Mouse (Mus musculus): Measurements from ENCODE around the gene Gm20219. TPM values are rescaled to one million over a fixed set of nuclear protein-coding genes. Genes with fewer than 3 reads are reported as not detected.

Gm20219 gene
- polyA plus RNA-seq, 1 experiment from 2014 or later, result 1.6 TPM

DNA sequence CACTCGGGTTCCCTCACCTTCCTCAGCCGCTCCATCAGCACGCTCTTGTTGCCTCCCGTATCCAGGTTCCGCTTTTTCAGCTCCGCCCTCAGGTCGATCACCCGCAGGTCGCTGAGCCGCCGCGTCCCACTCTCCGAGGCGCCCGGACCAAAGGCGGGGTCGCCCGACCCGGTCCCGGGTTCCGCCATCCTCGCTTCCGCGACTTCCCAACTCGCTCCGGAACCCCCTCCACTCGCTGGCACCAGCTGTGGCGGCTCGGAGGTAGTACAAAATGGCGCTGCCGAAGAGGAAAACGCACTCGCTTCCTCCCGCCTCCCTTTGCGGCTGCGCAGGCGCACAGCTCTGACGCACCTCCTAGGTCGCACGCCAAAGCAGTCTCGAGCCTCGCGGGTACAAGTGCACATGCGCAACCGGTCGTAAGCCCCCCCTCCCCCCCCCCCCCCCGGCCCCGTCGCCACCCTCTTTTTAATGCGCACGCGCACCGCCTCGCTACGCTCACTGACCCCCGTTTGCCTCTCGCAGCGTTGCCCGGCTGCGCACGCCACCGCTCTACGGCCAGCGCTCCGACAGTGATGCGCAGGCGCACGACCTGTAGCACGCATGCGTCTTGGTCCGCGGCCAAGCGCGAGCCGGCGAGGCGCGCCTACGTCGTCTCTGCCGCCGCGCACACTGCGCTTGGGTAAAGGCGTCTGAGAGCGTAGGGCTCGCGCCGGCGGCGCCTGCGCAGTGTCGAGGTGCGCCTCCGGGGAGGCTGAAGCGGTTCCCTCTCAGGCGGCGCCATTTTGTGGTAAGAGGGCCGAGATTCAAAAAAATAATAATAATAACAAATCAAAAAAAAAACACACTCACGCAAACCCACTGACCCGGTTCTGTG, 30.3 kb upstream of the Gm20219 start, which contains the start of the genes Safb2 and Safb:
TSS of gene Safb2 (minus strand) at position 329 of the 874 bp plus-strand sequence.
TSS of gene Safb (plus strand) at position 569 of the 874 bp plus-strand sequence.
- WGBS, result under 1% methylated on average over 82 of the region's 101 CpGs
- peak within 1 kb of the TSS; percentile 98 for H3K4me3 ChIP-seq (ENCODE audit: low read length)
- no peaks in the 10 kb centered on the region for H3K27me3 ChIP-seq (ENCODE audit: control insufficient read depth, insufficient read depth, low read length)
- peak within 1 kb of the TSS; percentile 90 for H3K4me2 ChIP-seq (replicated peaks; ENCODE audit: low read depth, low read length)
- H3K9ac ChIP-seq (ENCODE audit: low read depth, low read length), result peak within 1 kb of the TSS; percentile 93
- peaks cover 25% of the 10 kb centered on the region for H3K4me1 ChIP-seq (ENCODE audit: control insufficient read depth, insufficient read depth, low read length)
- H3K36me3 ChIP-seq (ENCODE audit: control insufficient read depth, insufficient read depth, low read length), result peaks cover 69% of the 10 kb centered on the region
- H3K27ac ChIP-seq (ENCODE audit: low read depth, low read length), result peak within 1 kb of the TSS; percentile 94
- H3K9me3 ChIP-seq (ENCODE audit: control insufficient read depth, low read length), result no peaks in the 10 kb centered on the region
- ATAC-seq (ENCODE audit: low FRiP score, low TSS enrichment), result peak; percentile 97

DNA sequence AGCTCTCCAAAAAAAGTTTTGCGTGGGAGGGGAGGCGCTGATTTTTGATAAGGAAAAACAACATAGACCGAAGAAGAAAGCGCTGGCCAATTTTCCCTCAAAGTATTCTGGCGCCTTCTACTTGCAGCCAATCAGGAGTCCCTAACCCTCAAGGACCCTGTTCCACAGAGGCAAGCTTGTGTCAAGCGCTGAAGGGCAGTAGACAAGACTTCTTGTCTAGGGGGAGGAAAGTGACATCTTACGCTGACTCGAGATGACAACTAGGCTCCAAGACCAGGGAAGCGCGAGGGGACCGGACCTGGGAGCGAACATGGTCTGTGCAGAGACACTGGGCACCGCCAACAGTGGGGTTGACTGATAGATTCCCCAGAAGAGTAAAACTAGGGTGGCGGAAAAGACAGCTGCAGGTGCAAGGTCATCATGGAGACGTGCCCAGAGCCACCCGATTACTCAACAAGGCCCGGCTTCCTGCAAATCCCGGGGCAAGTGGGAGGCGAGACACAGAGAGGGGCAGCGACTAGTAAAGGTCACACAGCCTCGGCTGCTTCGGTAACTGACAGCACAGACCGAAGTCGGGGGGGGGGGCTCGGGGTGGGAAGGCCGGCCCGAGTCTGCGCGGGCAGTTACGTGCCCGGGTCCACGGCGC, 29.5 kb upstream of the Gm20219 start:
- Histone ChIP-seq H3K4me3 (ENCODE audit: low read length) (peak overlapping the region; percentile 94), H3K4me1 (ENCODE audit: control insufficient read depth, insufficient read depth, low read length) (peaks cover 25% of the 10 kb centered on the region), H3K9ac (ENCODE audit: low read depth, low read length) (peak overlapping the region; percentile 89), H3K27me3 (ENCODE audit: control insufficient read depth, insufficient read depth, low read length) (no peaks in the 10 kb centered on the region), H3K36me3 (ENCODE audit: control insufficient read depth, insufficient read depth, low read length) (peaks cover 69% of the 10 kb centered on the region), H3K9me3 (ENCODE audit: control insufficient read depth, low read length) (no peaks in the 10 kb centered on the region), H3K27ac (ENCODE audit: low read depth, low read length) (peak overlapping the region; percentile 91), H3K4me2 (replicated peaks; ENCODE audit: low read depth, low read length) (peak overlapping the region; percentile 89)
- ATAC-seq (ENCODE audit: low FRiP score, low TSS enrichment), result no peak
- WGBS, result 2% methylated on average over 33 of the region's 33 CpGs

- peaks cover 25% of the 10 kb centered on the region for H3K4me1 ChIP-seq (ENCODE audit: control insufficient read depth, insufficient read depth, low read length)
- peak overlapping the region; percentile 94 for H3K4me3 ChIP-seq (ENCODE audit: low read length)
- H3K9me3 ChIP-seq (ENCODE audit: control insufficient read depth, low read length), result no peaks in the 10 kb centered on the region
- no peak overlapping the region for H3K27ac ChIP-seq (ENCODE audit: low read depth, low read length)
- H3K4me2 ChIP-seq (replicated peaks; ENCODE audit: low read depth, low read length), result peak overlapping the region; percentile 89
- ATAC-seq (ENCODE audit: low FRiP score, low TSS enrichment), result no peak
- 88% methylated on average over 1 of the region's 1 CpGs for WGBS
- H3K9ac ChIP-seq (ENCODE audit: low read depth, low read length), result peak overlapping the region; percentile 89
- H3K36me3 ChIP-seq (ENCODE audit: control insufficient read depth, insufficient read depth, low read length), result peaks cover 69% of the 10 kb centered on the region
- H3K27me3 ChIP-seq (ENCODE audit: control insufficient read depth, insufficient read depth, low read length), result no peaks in the 10 kb centered on the region
These were observed 28.9 kb upstream of the Gm20219 start for GRCm38 (mm10) chr17:56583071-56583470.

DNA sequence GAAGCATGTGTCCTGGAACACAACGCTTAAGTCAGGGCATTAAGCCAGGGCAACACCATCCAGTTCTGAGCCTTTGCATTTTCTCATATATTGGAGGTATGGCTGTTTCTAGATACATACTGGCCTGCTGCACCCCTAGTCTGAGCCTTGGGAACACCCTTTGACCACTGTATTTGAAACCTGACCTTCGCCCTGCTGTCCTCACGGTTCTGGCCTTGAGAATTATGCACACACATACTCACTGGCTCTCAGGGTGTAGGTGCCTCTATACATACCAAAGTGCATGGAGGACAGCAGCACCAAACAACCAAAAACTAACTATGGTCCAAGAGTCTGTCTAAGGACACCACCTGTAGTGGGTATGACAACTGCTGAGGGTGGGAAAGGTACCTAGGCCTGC, 18.8 kb upstream of the Gm20219 start:
- no peak overlapping the region for H3K4me3 ChIP-seq (ENCODE audit: low read length)
- H3K9ac ChIP-seq (ENCODE audit: low read depth, low read length), result no peak overlapping the region
- WGBS, result 95% methylated on average over 3 of the region's 3 CpGs
- no peak for ATAC-seq (ENCODE audit: low FRiP score, low TSS enrichment)
- no peaks in the 10 kb centered on the region for H3K27me3 ChIP-seq (ENCODE audit: control insufficient read depth, insufficient read depth, low read length)
- no peaks in the 10 kb centered on the region for H3K9me3 ChIP-seq (ENCODE audit: control insufficient read depth, low read length)
- peaks cover 91% of the 10 kb centered on the region for H3K36me3 ChIP-seq (ENCODE audit: control insufficient read depth, insufficient read depth, low read length)
- H3K4me1 ChIP-seq (ENCODE audit: control insufficient read depth, insufficient read depth, low read length), result no peaks in the 10 kb centered on the region
- no peak overlapping the region for H3K27ac ChIP-seq (ENCODE audit: low read depth, low read length)
- no peak overlapping the region for H3K4me2 ChIP-seq (replicated peaks; ENCODE audit: low read depth, low read length)

GRCm38 (mm10) chr17:56572154-56572553, 18.0 kb upstream of the Gm20219 start:
- Histone ChIP-seq H3K9me3 (ENCODE audit: control insufficient read depth, low read length) (no peaks in the 10 kb centered on the region), H3K4me2 (replicated peaks; ENCODE audit: low read depth, low read length) (no peak overlapping the region), H3K9ac (ENCODE audit: low read depth, low read length) (no peak overlapping the region), H3K27ac (ENCODE audit: low read depth, low read length) (no peak overlapping the region), H3K4me3 (ENCODE audit: low read length) (no peak overlapping the region), H3K36me3 (ENCODE audit: control insufficient read depth, insufficient read depth, low read length) (peaks cover 91% of the 10 kb centered on the region), H3K27me3 (ENCODE audit: control insufficient read depth, insufficient read depth, low read length) (no peaks in the 10 kb centered on the region), H3K4me1 (ENCODE audit: control insufficient read depth, insufficient read depth, low read length) (no peaks in the 10 kb centered on the region)
- ATAC-seq (ENCODE audit: low FRiP score, low TSS enrichment), result no peak
- WGBS, result 100% methylated on average over 1 of the region's 1 CpGs

GRCm38 (mm10) chr17:56570287-56570686, 16.1 kb upstream of the Gm20219 start:
- Histone ChIP-seq H3K4me2 (replicated peaks; ENCODE audit: low read depth, low read length) (no peak overlapping the region), H3K4me3 (ENCODE audit: low read length) (no peak overlapping the region)

GRCm38 (mm10) chr17:56567370-56567769, 13.2 kb upstream of the Gm20219 start:
- no peak overlapping the region for H3K27ac ChIP-seq (ENCODE audit: low read depth, low read length)
- ATAC-seq (ENCODE audit: low FRiP score, low TSS enrichment), result no peak
- WGBS, result 94% methylated on average over 4 of the region's 4 CpGs

More at GRCm38 (mm10) chr17:56570287-56570686, 16.1 kb upstream of the Gm20219 start:
- H3K27ac ChIP-seq (ENCODE audit: low read depth, low read length), result no peak overlapping the region
- no peaks in the 10 kb centered on the region for H3K9me3 ChIP-seq (ENCODE audit: control insufficient read depth, low read length)
- 90% methylated on average over 4 of the region's 4 CpGs for WGBS
- H3K9ac ChIP-seq (ENCODE audit: low read depth, low read length), result no peak overlapping the region
- H3K4me1 ChIP-seq (ENCODE audit: control insufficient read depth, insufficient read depth, low read length), result no peaks in the 10 kb centered on the region
- ATAC-seq (ENCODE audit: low FRiP score, low TSS enrichment), result no peak
- peaks cover 98% of the 10 kb centered on the region for H3K36me3 ChIP-seq (ENCODE audit: control insufficient read depth, insufficient read depth, low read length)
- H3K27me3 ChIP-seq (ENCODE audit: control insufficient read depth, insufficient read depth, low read length), result no peaks in the 10 kb centered on the region

DNA sequence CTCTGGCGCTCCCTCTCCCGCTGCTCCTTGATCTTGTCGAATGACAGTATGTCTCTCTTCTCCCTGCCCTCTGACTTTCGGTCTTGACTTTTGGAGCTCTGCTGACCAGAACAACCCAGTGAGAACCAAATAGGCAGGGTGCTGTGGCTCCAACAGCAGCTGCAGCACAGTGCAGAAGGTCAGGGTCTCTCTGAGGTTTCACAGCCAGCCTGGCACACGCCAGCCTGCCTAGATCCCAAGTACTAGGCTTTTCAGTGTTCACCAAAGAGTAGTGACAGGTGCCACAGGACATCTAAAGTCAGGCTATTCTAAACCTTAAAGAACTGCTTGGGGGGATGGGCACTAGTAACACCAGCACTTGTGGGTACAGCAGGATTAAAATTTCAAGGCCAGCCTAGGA, 12.7 kb upstream of the Gm20219 start:
- Histone ChIP-seq H3K27ac (ENCODE audit: low read depth, low read length) (no peak overlapping the region), H3K36me3 (ENCODE audit: control insufficient read depth, insufficient read depth, low read length) (peaks cover 100% of the 10 kb centered on the region), H3K9me3 (ENCODE audit: control insufficient read depth, low read length) (no peaks in the 10 kb centered on the region), H3K9ac (ENCODE audit: low read depth, low read length) (no peak overlapping the region), H3K4me1 (ENCODE audit: control insufficient read depth, insufficient read depth, low read length) (no peaks in the 10 kb centered on the region), H3K27me3 (ENCODE audit: control insufficient read depth, insufficient read depth, low read length) (no peaks in the 10 kb centered on the region), H3K4me2 (replicated peaks; ENCODE audit: low read depth, low read length) (no peak overlapping the region), H3K4me3 (ENCODE audit: low read length) (no peak overlapping the region)
- 90% methylated on average over 5 of the region's 5 CpGs for WGBS
- no peak for ATAC-seq (ENCODE audit: low FRiP score, low TSS enrichment)

More at GRCm38 (mm10) chr17:56567370-56567769, 13.2 kb upstream of the Gm20219 start:
- Histone ChIP-seq H3K9me3 (ENCODE audit: control insufficient read depth, low read length) (no peaks in the 10 kb centered on the region), H3K4me3 (ENCODE audit: low read length) (no peak overlapping the region), H3K4me2 (replicated peaks; ENCODE audit: low read depth, low read length) (no peak overlapping the region), H3K9ac (ENCODE audit: low read depth, low read length) (no peak overlapping the region), H3K4me1 (ENCODE audit: control insufficient read depth, insufficient read depth, low read length) (no peaks in the 10 kb centered on the region), H3K27me3 (ENCODE audit: control insufficient read depth, insufficient read depth, low read length) (no peaks in the 10 kb centered on the region), H3K36me3 (ENCODE audit: control insufficient read depth, insufficient read depth, low read length) (peaks cover 100% of the 10 kb centered on the region)

- Histone ChIP-seq H3K9ac (ENCODE audit: low read depth, low read length) (no peak overlapping the region), H3K4me3 (ENCODE audit: low read length) (no peak overlapping the region), H3K27me3 (ENCODE audit: control insufficient read depth, insufficient read depth, low read length) (no peaks in the 10 kb centered on the region), H3K36me3 (ENCODE audit: control insufficient read depth, insufficient read depth, low read length) (peaks cover 100% of the 10 kb centered on the region), H3K4me2 (replicated peaks; ENCODE audit: low read depth, low read length) (no peak overlapping the region), H3K9me3 (ENCODE audit: control insufficient read depth, low read length) (no peaks in the 10 kb centered on the region), H3K4me1 (ENCODE audit: control insufficient read depth, insufficient read depth, low read length) (no peaks in the 10 kb centered on the region), H3K27ac (ENCODE audit: low read depth, low read length) (no peak overlapping the region)
- 95% methylated on average over 29 of the region's 29 CpGs for WGBS
- no peak for ATAC-seq (ENCODE audit: low FRiP score, low TSS enrichment)
These were observed 12.1 kb upstream of the Gm20219 start for GRCm38 (mm10) chr17:56566293-56566692.

Data from kidney, embryonic 14.5 days (tissue).